Mouse (Mus musculus): ENCODE measurements around the gene Rhbdd2. TPM values are rescaled to one million over a fixed set of nuclear protein-coding genes. Genes with fewer than 3 reads are reported as not detected.

Gene Rhbdd2
- total RNA-seq, 2 experiments from 2014 or later = 53.8 to 68.7 TPM

- intact Hi-C loops (cut with DNase I) = no loop called here
- no peak for DNase-seq
These were observed 44.8 kb downstream of the Rhbdd2 start for GRCm38 (mm10) chr5:135677251-135677650.

- intact Hi-C loops (cut with DNase I) = no loop called here
- DNase-seq = no peak
These were observed 46.1 kb downstream of the Rhbdd2 start for GRCm38 (mm10) chr5:135678481-135678880.

GRCm38 (mm10) chr5:135680967-135681545 is 48.6 kb downstream of the Rhbdd2 start:
- no peak for DNase-seq
- intact Hi-C loops (cut with DNase I) = no loop called here

GRCm38 (mm10) chr5:135682009-135682408 is 49.6 kb downstream of the Rhbdd2 start:
- DNase-seq = no peak
- intact Hi-C loops (cut with DNase I) = no loop called here

GRCm38 (mm10) chr5:135682942-135683570 is 50.6 kb downstream of the Rhbdd2 start:
- DNase-seq = no peak
- intact Hi-C loops (cut with DNase I) = no loop called here

- no peak for DNase-seq
- intact Hi-C loops (cut with DNase I) = no loop called here
These were observed 58.0 kb downstream of the Rhbdd2 start for GRCm38 (mm10) chr5:135690401-135690800.

- DNase-seq = no peak
- intact Hi-C loops (cut with DNase I) = no loop called here
These were observed 58.8 kb downstream of the Rhbdd2 start for GRCm38 (mm10) chr5:135691266-135691665.

- DNase-seq = no peak
- intact Hi-C loops (cut with DNase I) = no loop called here
These were observed 60.9 kb downstream of the Rhbdd2 start for GRCm38 (mm10) chr5:135693281-135693853.

- intact Hi-C loops (cut with DNase I) = no loop called here
- DNase-seq = no peak
These were observed 62.9 kb downstream of the Rhbdd2 start for GRCm38 (mm10) chr5:135695277-135695721.

Other genes with a start within 250 kb of the Rhbdd2 start
- 10 to 100 TPM; 44.9 to 45.4 TPM for gene Pom121, start 238.1 kb upstream of the Rhbdd2 start, total RNA-seq (2021)
- gene Hip1, start 87.5 kb upstream of the Rhbdd2 start, total RNA-seq (2021) = 100 to 1,000 TPM in 1 of 2 experiments, 10 to 100 TPM in 1; 99.7 to 102 TPM
- not detected for gene Ccl26, start 69.0 kb upstream of the Rhbdd2 start, total RNA-seq (2021)
- gene Ccl24, start 59.6 kb upstream of the Rhbdd2 start, total RNA-seq (2021) = under 1 TPM in 1 of 2 experiments, not detected in 1; 0.52 TPM
- gene Por, start 37.4 kb downstream of the Rhbdd2 start, total RNA-seq (2021) = 10 to 100 TPM; 77.3 to 80.5 TPM
- 10 to 100 TPM; 44.4 to 47.0 TPM for gene Tmem120a, start 111.8 kb downstream of the Rhbdd2 start, total RNA-seq (2021)
- not detected for gene Styxl1, start 145.8 kb downstream of the Rhbdd2 start, total RNA-seq (2021)
- 100 to 1,000 TPM; 359 to 370 TPM for gene Mdh2, start 145.9 kb downstream of the Rhbdd2 start, total RNA-seq (2021)
- 10 to 100 TPM; 87.6 to 91.5 TPM for gene Srrm3, start 174.3 kb downstream of the Rhbdd2 start, total RNA-seq (2021)